Mouse (Mus musculus) heart, postnatal 0 days (tissue): ENCODE measurements around the gene Itgb4.

Experiments used
- CTCF ChIP-seq: IDR thresholded peaks from 2 replicates; pipeline ENCODE4 v1.5.1; 2016; ENCODE audit warnings: antibody characterized with exemption, control low read depth, low read depth
- EP300 ChIP-seq: IDR thresholded peaks from 2 replicates; pipeline ENCODE4 v1.6.1; 2016; ENCODE audit warnings: antibody characterized with exemption, low read depth

- TF ChIP-seq CTCF (no peak), EP300 (no peak)
Measured at GRCm38 (mm10) chr11:115992098-115992497, 17.6 kb downstream of the Itgb4 start.
